Mouse (Mus musculus) stomach, postnatal 0 days (tissue): ENCODE measurements around the gene Vamp8. TPM values are rescaled to one million over a fixed set of nuclear protein-coding genes. Genes with fewer than 3 reads are reported as not detected.

ENCODE experiments used
- ATAC-seq: fragments of 200-750 bp; cut with Nextera tagmentation; 2 replicates; pipeline ENCODE4 v1.8.0; 2017; ENCODE audit not compliant: low FRiP score, low TSS enrichment
- DNase-seq: peaks from one replicate; pipeline ENCODE4 v3.0.0-alpha.2; 2016; ENCODE audit warnings: low spot score
- H3K27ac ChIP-seq: fragments of 300-500 bp; sonication (generic); replicated peaks from 2 replicates; pipeline ENCODE4 v1.5.1; 2014; ENCODE audit warnings: mild to moderate bottlenecking, control low read depth
- H3K27me3 ChIP-seq: fragments of 300-500 bp; sonication (generic); 2 replicates; pipeline ENCODE4 v1.6.1; 2014; ENCODE audit warnings: low read length; ENCODE audit not compliant: control insufficient read depth, insufficient read depth
- H3K36me3 ChIP-seq: fragments of 300-500 bp; sonication (generic); 2 replicates; pipeline ENCODE4 v1.6.1; 2014; ENCODE audit warnings: low read length, mixed read lengths; ENCODE audit not compliant: control insufficient read depth, insufficient read depth
- H3K4me1 ChIP-seq: fragments of 300-500 bp; sonication (generic); replicated peaks from 2 replicates; pipeline ENCODE4 v1.6.1; 2014; ENCODE audit warnings: antibody characterized with exemption; ENCODE audit not compliant: control insufficient read depth, insufficient read depth
- H3K4me2 ChIP-seq: fragments of 300-500 bp; sonication (generic); replicated peaks from 2 replicates; pipeline ENCODE4 v1.6.1; 2014; ENCODE audit warnings: low read depth, mild to moderate bottlenecking, control low read depth, moderate library complexity
- H3K4me3 ChIP-seq: fragments of 300-500 bp; sonication (generic); 2 replicates; pipeline ENCODE4 v1.5.1; 2014; ENCODE audit warnings: low read depth, low read length, control low read depth
- H3K9ac ChIP-seq: fragments of 300-500 bp; sonication (generic); 2 replicates; pipeline ENCODE4 v1.6.1; 2014; ENCODE audit warnings: mild to moderate bottlenecking, low read length, control low read depth, mixed read lengths
- H3K9me3 ChIP-seq: fragments of 300-500 bp; sonication (generic); 2 replicates; pipeline ENCODE4 v1.6.1; 2016; ENCODE audit warnings: low read length; ENCODE audit not compliant: control insufficient read depth
- CTCF ChIP-seq: IDR thresholded peaks from 2 replicates; pipeline ENCODE4 v1.5.1; 2016; ENCODE audit warnings: antibody characterized with exemption, low read depth, mild to moderate bottlenecking, moderate library complexity
- EP300 ChIP-seq: optimal IDR thresholded peaks from 2 replicates; pipeline ENCODE3; 2016; ENCODE audit warnings: antibody characterized with exemption
- WGBS: fragments of 180-500 bp; shearing (Covaris S2); extraction: QIAGEN DNeasy Blood & Tissue Kit; methylation state at CpG from one replicate; pipeline ENCODE4 v1.1.7; 2014; 5-methylcytosine and 5-hydroxymethylcytosine counted together
- polyA plus RNA-seq: library from polyadenylated mRNA; unstranded; fragments of >200 nt; fragmentation: Nextera tagmentation; extraction: Ambion mirVana; gene quantifications from 2 replicates; pipeline ENCODE4 v1.2.1, GENCODE M21; 2015

Vamp8 gene
- polyA plus RNA-seq, 1 experiment from 2014 or later: 368 TPM

DNA sequence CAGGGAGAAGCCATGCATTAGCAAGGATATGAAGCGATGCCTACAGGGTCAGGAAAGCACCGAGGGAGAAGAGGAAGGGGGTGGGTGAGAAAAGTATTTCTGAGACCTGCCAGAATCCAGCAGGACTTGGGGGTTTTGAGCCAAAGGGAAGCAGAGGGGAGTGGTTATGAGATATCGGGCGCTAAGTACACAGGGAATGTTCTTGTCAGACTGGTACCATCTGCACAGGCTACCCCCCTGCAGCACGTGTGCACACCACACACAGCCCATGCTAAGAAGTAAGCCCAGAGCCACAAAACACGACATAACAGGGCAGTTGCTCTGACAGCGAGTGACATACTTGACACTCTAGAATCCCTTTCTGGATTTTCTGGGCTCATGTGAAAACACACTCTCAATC, 16.3 kb downstream of the Vamp8 start:
- H3K4me2 ChIP-seq: no peak overlapping the region
- no peaks in the 10 kb centered on the region for H3K27me3 ChIP-seq
- 44% methylated on average over 7 of the region's 7 CpGs for WGBS
- no peak for TF ChIP-seq CTCF
- no peaks in the 10 kb centered on the region for H3K9me3 ChIP-seq
- ATAC-seq: no peak
- H3K9ac ChIP-seq: no peak overlapping the region
- peaks cover 6% of the 10 kb centered on the region; the same call in 1 of the 2 replicates for H3K4me1 ChIP-seq
- 0 out of 2 replicates have a peak overlapping the region, but pooled peaks have one; percentile 13 for H3K27ac ChIP-seq
- DNase-seq: no peak
- no peak overlapping the region for H3K4me3 ChIP-seq
- H3K36me3 ChIP-seq: no peaks in the 10 kb centered on the region

DNA sequence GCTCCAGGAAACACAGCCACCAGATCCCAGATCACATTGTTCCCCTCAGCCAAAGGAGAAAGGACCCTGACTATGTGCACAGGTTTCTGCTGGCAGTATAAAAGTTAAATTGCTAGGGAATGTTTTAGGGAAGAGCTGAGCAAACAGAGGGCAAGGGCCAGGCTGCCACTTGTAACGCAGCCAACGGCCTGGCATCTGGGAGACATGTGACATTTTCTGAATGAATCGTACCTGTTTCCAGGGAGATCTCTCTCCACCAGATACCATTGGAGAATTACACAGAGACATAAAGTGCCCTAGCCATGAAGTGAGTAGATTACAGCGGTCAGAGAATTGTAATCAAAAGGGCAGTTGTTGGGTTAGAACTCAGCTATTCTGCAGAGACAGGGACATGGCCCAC, 17.3 kb downstream of the Vamp8 start:
- 59% methylated on average over 4 of the region's 4 CpGs for WGBS
- peaks cover 6% of the 10 kb centered on the region; the same call in 1 of the 2 replicates for H3K4me1 ChIP-seq
- TF ChIP-seq EP300 (no peak), CTCF (no peak)
- H3K36me3 ChIP-seq: no peaks in the 10 kb centered on the region
- H3K9ac ChIP-seq: no peak overlapping the region
- H3K4me2 ChIP-seq: no peak overlapping the region
- H3K4me3 ChIP-seq: no peak overlapping the region
- no peaks in the 10 kb centered on the region for H3K27me3 ChIP-seq
- H3K9me3 ChIP-seq: no peaks in the 10 kb centered on the region
- no peak for DNase-seq
- no peak overlapping the region for H3K27ac ChIP-seq
- ATAC-seq: no peak

DNA sequence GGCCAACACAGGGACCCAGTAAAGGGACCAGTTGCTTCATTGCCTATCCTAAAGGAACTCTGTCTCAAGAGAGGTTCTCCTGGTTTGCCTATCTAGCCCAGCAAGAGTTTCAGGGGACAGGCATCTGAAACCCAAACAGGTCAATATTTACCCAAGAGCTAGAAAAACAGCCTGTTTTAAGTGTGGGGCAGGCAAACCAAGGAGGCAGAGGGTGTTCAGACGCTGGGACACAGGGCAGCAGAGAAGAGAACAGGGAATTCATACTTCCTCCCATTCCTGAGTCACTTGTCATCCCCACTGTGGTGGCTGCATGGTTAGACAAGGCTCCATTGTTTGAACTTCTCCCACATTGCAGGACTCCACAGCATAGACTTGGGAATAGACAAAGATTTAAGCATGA, 18.9 kb downstream of the Vamp8 start:
- DNase-seq: no peak
- no peaks in the 10 kb centered on the region for H3K27me3 ChIP-seq
- no peaks in the 10 kb centered on the region for H3K36me3 ChIP-seq
- peak overlapping the region; percentile 76 for H3K27ac ChIP-seq
- peaks cover 6% of the 10 kb centered on the region; the same call in 1 of the 2 replicates for H3K4me1 ChIP-seq
- TF ChIP-seq CTCF (no peak), EP300 (no peak)
- WGBS: 14% methylated on average over 1 of the region's 1 CpGs
- no peak overlapping the region for H3K4me3 ChIP-seq
- H3K4me2 ChIP-seq: no peak overlapping the region
- no peak overlapping the region for H3K9ac ChIP-seq
- peak; percentile 8; the same call in 1 of the 2 replicates for ATAC-seq
- no peaks in the 10 kb centered on the region for H3K9me3 ChIP-seq

DNA sequence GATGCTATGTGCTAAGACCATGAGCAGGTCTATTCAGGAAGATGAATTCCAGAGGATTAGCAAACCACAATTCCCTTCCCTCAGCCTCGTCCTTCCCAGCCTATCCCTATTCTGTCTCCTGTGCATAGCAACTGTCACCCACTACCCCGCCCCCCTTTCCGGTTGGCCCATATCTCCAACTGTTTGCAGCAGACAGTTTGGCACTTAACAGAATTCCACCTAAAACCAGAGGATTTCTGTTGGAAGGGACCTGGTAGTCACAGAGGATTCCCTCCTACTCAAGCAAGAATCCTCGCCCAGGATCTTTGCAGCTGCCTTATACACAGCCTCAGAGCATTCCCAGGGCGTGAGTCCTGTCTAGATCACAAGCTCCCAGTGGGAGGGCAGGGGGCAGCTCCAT, 19.4 kb downstream of the Vamp8 start:
- WGBS: 26% methylated on average over 5 of the region's 5 CpGs
- peaks cover 6% of the 10 kb centered on the region; the same call in 1 of the 2 replicates for H3K4me1 ChIP-seq
- H3K27me3 ChIP-seq: no peaks in the 10 kb centered on the region
- H3K36me3 ChIP-seq: no peaks in the 10 kb centered on the region
- H3K4me3 ChIP-seq: no peak overlapping the region
- H3K9me3 ChIP-seq: no peaks in the 10 kb centered on the region
- TF ChIP-seq CTCF: no peak
- no peak for TF ChIP-seq EP300
- H3K27ac ChIP-seq: peak overlapping the region; percentile 76
- ATAC-seq (peak; percentile 41; the same call in 1 of the 2 replicates), DNase-seq (no peak)
- H3K9ac ChIP-seq: no peak overlapping the region
- no peak overlapping the region for H3K4me2 ChIP-seq

DNA sequence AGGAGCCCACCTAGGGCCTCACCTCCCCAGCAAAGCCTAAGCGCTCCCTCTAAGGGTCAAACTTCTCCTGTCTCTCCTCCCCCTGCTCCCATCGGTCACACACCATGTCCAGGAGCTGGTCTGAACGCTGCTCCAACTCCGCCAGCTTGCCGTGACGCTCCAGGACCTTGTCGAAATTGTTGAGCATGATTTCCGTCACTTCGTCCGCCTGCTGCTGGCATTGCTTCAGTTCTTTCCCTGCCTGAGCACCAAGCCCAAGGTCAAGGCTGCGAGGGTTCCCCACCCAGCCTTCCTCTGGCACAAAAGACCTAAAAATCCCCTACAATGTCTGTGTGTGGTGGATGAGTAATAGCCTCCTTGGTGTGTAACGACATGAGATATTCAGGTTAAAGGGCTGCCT, 20.4 kb downstream of the Vamp8 start:
- 54% methylated on average over 12 of the region's 12 CpGs for WGBS
- peak overlapping the region; percentile 76 for H3K27ac ChIP-seq
- DNase-seq: no peak
- no peak overlapping the region for H3K4me3 ChIP-seq
- no peaks in the 10 kb centered on the region for H3K9me3 ChIP-seq
- H3K27me3 ChIP-seq: no peaks in the 10 kb centered on the region
- H3K4me1 ChIP-seq: peaks cover 6% of the 10 kb centered on the region; the same call in 1 of the 2 replicates
- no peak overlapping the region for H3K9ac ChIP-seq
- ATAC-seq: peak; percentile 31
- no peaks in the 10 kb centered on the region for H3K36me3 ChIP-seq
- no peak for TF ChIP-seq EP300
- TF ChIP-seq CTCF: no peak
- H3K4me2 ChIP-seq: no peak overlapping the region

DNA sequence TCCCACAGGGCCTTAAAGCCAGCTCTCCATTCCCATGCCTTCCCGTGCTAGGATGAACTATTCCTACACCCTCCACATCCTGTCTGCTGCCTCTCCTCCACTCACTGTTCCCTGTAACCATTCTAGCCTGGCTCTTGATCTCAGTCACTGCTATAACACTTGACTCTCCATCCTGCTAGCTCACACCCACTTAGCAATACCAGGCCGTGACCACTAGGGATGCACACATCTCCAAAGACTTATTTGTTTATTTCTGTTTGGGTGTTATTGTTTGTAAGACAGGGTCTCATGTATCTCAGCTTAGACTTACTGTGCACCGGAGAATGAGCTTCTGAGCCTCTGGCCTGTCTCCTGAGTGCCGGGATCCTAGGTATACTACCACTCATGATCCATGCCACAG, 20.9 kb downstream of the Vamp8 start:
- no peaks in the 10 kb centered on the region for H3K27me3 ChIP-seq
- H3K4me3 ChIP-seq: no peak overlapping the region
- ATAC-seq: no peak
- H3K36me3 ChIP-seq: no peaks in the 10 kb centered on the region
- H3K9ac ChIP-seq: no peak overlapping the region
- WGBS: 83% methylated on average over 4 of the region's 4 CpGs
- peak overlapping the region; percentile 76; the same call in 1 of the 2 replicates for H3K27ac ChIP-seq
- H3K4me2 ChIP-seq: no peak overlapping the region
- H3K9me3 ChIP-seq: no peaks in the 10 kb centered on the region
- TF ChIP-seq EP300 (no peak), CTCF (peak; percentile 49)
- peaks cover 6% of the 10 kb centered on the region; the same call in 1 of the 2 replicates for H3K4me1 ChIP-seq
- no peak for DNase-seq
